Mouse (Mus musculus) E14TG2a.4 (cell line): ENCODE measurements around the gene Prkcg.

Experiments
- H3K27me3 ChIP-seq: 2 replicates; pipeline ENCODE4 v1.6.1; 2014; ENCODE audit warnings: low read length, control low read depth; ENCODE audit not compliant: insufficient read depth
- H3K36me3 ChIP-seq: 2 replicates; pipeline ENCODE4 v1.6.1; 2014; ENCODE audit warnings: low read length, control low read depth; ENCODE audit not compliant: insufficient read depth
- H3K4me1 ChIP-seq: replicated peaks from 2 replicates; pipeline ENCODE4 v1.6.1; 2014; ENCODE audit warnings: low read depth, low read length, control low read depth
- H3K4me3 ChIP-seq: replicated peaks from 2 replicates; pipeline ENCODE4 v1.5.1; 2014; ENCODE audit warnings: mild to moderate bottlenecking, low read length
- H3K9me3 ChIP-seq: 2 replicates; pipeline ENCODE4 v1.6.1; 2014; ENCODE audit warnings: low read length, control low read depth
- CTCF ChIP-seq: conservative IDR thresholded peaks from 2 replicates; pipeline ENCODE4 v1.5.1; 2014; ENCODE audit warnings: low read length
- NANOG ChIP-seq: IDR thresholded peaks from 2 replicates; pipeline ENCODE4 v1.6.1; 2014; ENCODE audit warnings: borderline replicate concordance, low read length, mixed read lengths
- POU5F1 ChIP-seq: IDR thresholded peaks from 2 replicates; pipeline ENCODE4 v1.6.1; 2014; ENCODE audit warnings: low read length, borderline replicate concordance

The Prkcg gene

GRCm38 (mm10) chr7:3303789-3304188 is 14.8 kb downstream of the Prkcg start:
- no peaks in the 10 kb centered on the region for H3K9me3 ChIP-seq
- peaks cover 76% of the 10 kb centered on the region for H3K4me1 ChIP-seq
- TF ChIP-seq POU5F1 (no peak), CTCF (no peak)
- H3K36me3 ChIP-seq = peaks cover 36% of the 10 kb centered on the region
- H3K4me3 ChIP-seq = peak overlapping the region; percentile 82
- H3K27me3 ChIP-seq = peaks cover 5% of the 10 kb centered on the region; the same call in 1 of the 2 replicates

GRCm38 (mm10) chr7:3304298-3304697 is 15.3 kb downstream of the Prkcg start:
- H3K36me3 ChIP-seq = peaks cover 31% of the 10 kb centered on the region
- H3K4me3 ChIP-seq = peak overlapping the region; percentile 82
- TF ChIP-seq CTCF = no peak
- no peak for TF ChIP-seq POU5F1
- TF ChIP-seq NANOG = no peak
- H3K27me3 ChIP-seq = peaks cover 5% of the 10 kb centered on the region; the same call in 1 of the 2 replicates
- no peaks in the 10 kb centered on the region for H3K9me3 ChIP-seq
- peaks cover 71% of the 10 kb centered on the region for H3K4me1 ChIP-seq

- no peak for TF ChIP-seq POU5F1
- no peak for TF ChIP-seq CTCF
- no peak for TF ChIP-seq NANOG
- Histone ChIP-seq H3K4me1 (peaks cover 55% of the 10 kb centered on the region), H3K27me3 (peaks cover 5% of the 10 kb centered on the region; the same call in 1 of the 2 replicates)
Observed at GRCm38 (mm10) chr7:3306400-3306799, 17.4 kb downstream of the Prkcg start.

GRCm38 (mm10) chr7:3308646-3309045 is 19.7 kb downstream of the Prkcg start:
- Histone ChIP-seq H3K4me3 (no peak overlapping the region), H3K27me3 (no peaks in the 10 kb centered on the region), H3K36me3 (peaks cover 48% of the 10 kb centered on the region), H3K4me1 (peaks cover 35% of the 10 kb centered on the region), H3K9me3 (no peaks in the 10 kb centered on the region)
- no peak for TF ChIP-seq CTCF
- no peak for TF ChIP-seq NANOG
- no peak for TF ChIP-seq POU5F1

More at GRCm38 (mm10) chr7:3306400-3306799, 17.4 kb downstream of the Prkcg start:
- H3K9me3 ChIP-seq = no peaks in the 10 kb centered on the region
- no peak overlapping the region for H3K4me3 ChIP-seq
- peaks cover 32% of the 10 kb centered on the region for H3K36me3 ChIP-seq

GRCm38 (mm10) chr7:3310233-3310632 is 21.3 kb downstream of the Prkcg start:
- H3K27me3 ChIP-seq = no peaks in the 10 kb centered on the region
- no peak overlapping the region for H3K4me3 ChIP-seq
- peaks cover 19% of the 10 kb centered on the region for H3K4me1 ChIP-seq
- H3K9me3 ChIP-seq = no peaks in the 10 kb centered on the region
- TF ChIP-seq CTCF (peak; percentile 55), POU5F1 (no peak), NANOG (no peak)
- H3K36me3 ChIP-seq = peaks cover 63% of the 10 kb centered on the region

GRCm38 (mm10) chr7:3313571-3313970 is 24.6 kb downstream of the Prkcg start:
- Histone ChIP-seq H3K4me3 (no peak overlapping the region), H3K27me3 (no peaks in the 10 kb centered on the region), H3K4me1 (peaks cover 5% of the 10 kb centered on the region), H3K36me3 (peaks cover 53% of the 10 kb centered on the region), H3K9me3 (no peaks in the 10 kb centered on the region)
- TF ChIP-seq NANOG (no peak), CTCF (no peak)

- H3K4me3 ChIP-seq = no peak overlapping the region
- no peak for TF ChIP-seq NANOG
Observed at GRCm38 (mm10) chr7:3314121-3314520, 25.1 kb downstream of the Prkcg start.

GRCm38 (mm10) chr7:3317704-3318103 is 28.7 kb downstream of the Prkcg start:
- H3K27me3 ChIP-seq = no peaks in the 10 kb centered on the region
- H3K4me3 ChIP-seq = no peak overlapping the region
- TF ChIP-seq CTCF (no peak), NANOG (no peak), POU5F1 (no peak)
- peaks cover 63% of the 10 kb centered on the region for H3K36me3 ChIP-seq
- no peaks in the 10 kb centered on the region; the same call in none of the 2 replicates for H3K4me1 ChIP-seq
- no peaks in the 10 kb centered on the region for H3K9me3 ChIP-seq

More at GRCm38 (mm10) chr7:3314121-3314520, 25.1 kb downstream of the Prkcg start:
- Histone ChIP-seq H3K36me3 (peaks cover 51% of the 10 kb centered on the region), H3K27me3 (no peaks in the 10 kb centered on the region), H3K4me1 (peaks cover 5% of the 10 kb centered on the region), H3K9me3 (no peaks in the 10 kb centered on the region)

GRCm38 (mm10) chr7:3320856-3321255 is 31.9 kb downstream of the Prkcg start:
- Histone ChIP-seq H3K9me3 (no peaks in the 10 kb centered on the region), H3K4me1 (no peaks in the 10 kb centered on the region; the same call in none of the 2 replicates), H3K4me3 (no peak overlapping the region), H3K36me3 (peaks cover 59% of the 10 kb centered on the region), H3K27me3 (no peaks in the 10 kb centered on the region)
- TF ChIP-seq NANOG (no peak), POU5F1 (no peak), CTCF (no peak)
